In genomic region chr9:53829866-53830209, GRCm38 (mm10) we compare ENCODE assay signal across 8 mouse cellular contexts. TPM values are rescaled to one million over a fixed set of nuclear protein-coding genes. Genes with fewer than 3 reads are reported as not detected.
A peak's percentile ranks its signal among the peaks of the same experiment; 100 is the strongest.
DNase-seq lines count a peak whose midpoint lies in the region; ATAC-seq and TF ChIP-seq lines count a peak whose summit lies in the region.

No protein-coding gene starts in this region.

- H3K9me3 ChIP-seq in E14TG2a.4 (ENCODE audit: low read length): no peaks in the 10 kb centered on the region
- no peaks in the 10 kb centered on the region for H3K9me3 ChIP-seq in forebrain, postnatal 0 days (ENCODE audit: low read length)
- no peaks in the 10 kb centered on the region for H3K9me3 ChIP-seq in liver, embryonic 14.5 days (ENCODE audit: control insufficient read depth, low read length)

- peak overlapping the region; percentile 72 for H3K9ac ChIP-seq in forebrain, postnatal 0 days
- H3K9ac ChIP-seq in liver, embryonic 14.5 days (replicated peaks): no peak overlapping the region; the same call in 1 of the 2 replicates

- TF ChIP-seq CTCF in E14TG2a.4 (conservative IDR thresholded peaks at IDR 0.05; ENCODE audit: low read length): no peak
- no peak for TF ChIP-seq CTCF in forebrain, postnatal 0 days (IDR thresholded peaks at IDR 0.05; ENCODE audit: low read depth)
- TF ChIP-seq CTCF in liver, embryonic 14.5 days (IDR thresholded peaks at IDR 0.05; ENCODE audit: low read depth): no peak

- no peak for DNase-seq in frontal cortex, postnatal 25 days (ENCODE audit: low spot score in 2 of 2)
- no peak for DNase-seq in forebrain, postnatal 0 days
- no peak for DNase-seq in liver, embryonic 14.5 days (ENCODE audit: low read depth in 3 of 3, low spot score in 3 of 3)
- no peak for DNase-seq in adipocyte (ENCODE audit: low spot score)
- DNase-seq in adrenal gland, adult 8-10 months: no peak

- no peak for TF ChIP-seq EP300 in liver, embryonic 14.5 days (IDR thresholded peaks at IDR 0.05; ENCODE audit: low read depth)

- peak; percentile 72 for ATAC-seq in frontal cortex, adult (ENCODE audit: low TSS enrichment)
- peak; percentile 87 for ATAC-seq in forebrain, postnatal 0 days
- ATAC-seq in liver, embryonic 14.5 days (ENCODE audit: insufficient read depth): no peak
- ATAC-seq in monocyte, adult 5-6 weeks (replicated peaks; ENCODE audit: insufficient number of reproducible peaks, low FRiP score, low TSS enrichment, poor library complexity, severe bottlenecking): no peak

- peaks cover 12% of the 10 kb centered on the region for H3K4me1 ChIP-seq in E14TG2a.4 (replicated peaks; ENCODE audit: low read depth, low read length)
- H3K4me1 ChIP-seq in forebrain, postnatal 0 days (ENCODE audit: insufficient read depth): 0 out of 2 replicates have a peak, but pooled peaks cover 3% of the 10 kb centered on the region
- no peaks in the 10 kb centered on the region for H3K4me1 ChIP-seq in liver, embryonic 14.5 days (replicated peaks; ENCODE audit: control insufficient read depth in 2 of 2, insufficient read depth in 2 of 2, low read length in 1 of 2)

- peak overlapping the region; percentile 52 for H3K4me2 ChIP-seq in forebrain, postnatal 0 days (ENCODE audit: low read depth)
- H3K4me2 ChIP-seq in liver, embryonic 14.5 days (ENCODE audit: low read depth): peak overlapping the region; percentile 52

- 14% methylated on average over 2 of the region's 2 CpGs for WGBS in forebrain, postnatal 0 days
- WGBS in liver, embryonic 14.5 days (ENCODE audit: insufficient replicate concordance): 31% methylated on average over 2 of the region's 2 CpGs

- H3K36me3 ChIP-seq in E14TG2a.4 (ENCODE audit: insufficient read depth, low read length): no peaks in the 10 kb centered on the region
- no peaks in the 10 kb centered on the region for H3K36me3 ChIP-seq in forebrain, postnatal 0 days (ENCODE audit: insufficient read depth)
- H3K36me3 ChIP-seq in liver, embryonic 14.5 days (replicated peaks; ENCODE audit: control insufficient read depth, insufficient read depth, low read depth): no peaks in the 10 kb centered on the region

- peak overlapping the region; percentile 90 for H3K27ac ChIP-seq in forebrain, postnatal 0 days (ENCODE audit: low read depth, low read length)
- H3K27ac ChIP-seq in liver, embryonic 14.5 days: no peak overlapping the region

- H3K4me3 ChIP-seq in E14TG2a.4 (replicated peaks; ENCODE audit: low read length): peak overlapping the region; percentile 58
- H3K4me3 ChIP-seq in forebrain, postnatal 0 days (ENCODE audit: low read depth, low read length): peak overlapping the region; percentile 39
- H3K4me3 ChIP-seq in liver, embryonic 14.5 days (ENCODE audit: insufficient read depth in 1 of 2, low read depth in 2 of 2, low read length in 2 of 2): peak overlapping the region; percentile 41 to 55; a peak in 3 of 4 replicates

- H3K27me3 ChIP-seq in E14TG2a.4 (ENCODE audit: insufficient read depth, low read length): no peaks in the 10 kb centered on the region
- H3K27me3 ChIP-seq in forebrain, postnatal 0 days (ENCODE audit: insufficient read depth, low read length): no peaks in the 10 kb centered on the region
- no peaks in the 10 kb centered on the region for H3K27me3 ChIP-seq in liver, embryonic 14.5 days (ENCODE audit: control insufficient read depth, insufficient read depth, low read length)

RNA-seq across cellular contexts. Expression of gene Sln, which starts 20.1 kb away (rescaled TPM):
- total RNA-seq in forebrain, postnatal 0 days (2014; rRNA removed): not detected in 2 replicates
- polyA plus RNA-seq in forebrain, postnatal 0 days (2015; fragmentation: Nextera tagmentation; extraction: Ambion mirVana): 0.42 TPM in 2 replicates
- polyA plus RNA-seq in liver, embryonic 14.5 days (2012; rRNA removed): not detected in 2 replicates
- polyA plus RNA-seq in liver, embryonic 14.5 days (2014; fragmentation: Nextera tagmentation; extraction: Ambion mirVana): 0.10 TPM in 1 of 2 replicates, not detected in the other
- total RNA-seq in adrenal gland, adult 8-10 months (2022): not detected
- total RNA-seq in monocyte, adult 5-6 weeks (2017): not detected in 3 replicates

RNA-seq across cellular contexts. Expression of gene Slc35f2, which starts 58.5 kb away (rescaled TPM):
- total RNA-seq in forebrain, postnatal 0 days (2014; rRNA removed): 15.2 and 19.2 TPM in 2 replicates
- polyA plus RNA-seq in forebrain, postnatal 0 days (2015; fragmentation: Nextera tagmentation; extraction: Ambion mirVana): 19.3 and 20.2 TPM in 2 replicates
- polyA plus RNA-seq in liver, embryonic 14.5 days (2012; rRNA removed): 0.15 and 0.26 TPM in 2 replicates
- 0.14 and 0.24 TPM in 2 replicates for polyA plus RNA-seq in liver, embryonic 14.5 days (2014; fragmentation: Nextera tagmentation; extraction: Ambion mirVana)
- 1 to 10 TPM; 1.2 to 3.3 (median 2.5) TPM for total RNA-seq in adrenal gland, adult 8-10 months (2022)
- total RNA-seq in monocyte, adult 5-6 weeks (2017): 0.57 to 2.5 TPM (median 0.64 TPM) in 3 replicates

Comparison
In these comparisons a context has a peak if more than half of its experiments do, and no peak if none do; other contexts are left out.
1. ATAC-seq: peak in frontal cortex, adult (single experiment) and forebrain, postnatal 0 days (single experiment); none in liver, embryonic 14.5 days (single experiment) and monocyte, adult 5-6 weeks (single experiment).
2. Peak in every context shown above with its lines, with median percentiles within 50 percentile points of each other: H3K4me3 ChIP-seq.